Mouse (Mus musculus): Measurements from ENCODE around the gene Wdfy2.

- TF ChIP-seq POLR2A (IDR thresholded peaks at IDR 0.05; ENCODE audit: insufficient read depth, low read depth, low read length) (no peak), CTCF (IDR thresholded peaks at IDR 0.05) (no peak)
Observed at GRCm38 (mm10) chr14:62833541-62833940, 3.9 kb upstream of the Wdfy2 start.
